In the genomic region with DNA sequence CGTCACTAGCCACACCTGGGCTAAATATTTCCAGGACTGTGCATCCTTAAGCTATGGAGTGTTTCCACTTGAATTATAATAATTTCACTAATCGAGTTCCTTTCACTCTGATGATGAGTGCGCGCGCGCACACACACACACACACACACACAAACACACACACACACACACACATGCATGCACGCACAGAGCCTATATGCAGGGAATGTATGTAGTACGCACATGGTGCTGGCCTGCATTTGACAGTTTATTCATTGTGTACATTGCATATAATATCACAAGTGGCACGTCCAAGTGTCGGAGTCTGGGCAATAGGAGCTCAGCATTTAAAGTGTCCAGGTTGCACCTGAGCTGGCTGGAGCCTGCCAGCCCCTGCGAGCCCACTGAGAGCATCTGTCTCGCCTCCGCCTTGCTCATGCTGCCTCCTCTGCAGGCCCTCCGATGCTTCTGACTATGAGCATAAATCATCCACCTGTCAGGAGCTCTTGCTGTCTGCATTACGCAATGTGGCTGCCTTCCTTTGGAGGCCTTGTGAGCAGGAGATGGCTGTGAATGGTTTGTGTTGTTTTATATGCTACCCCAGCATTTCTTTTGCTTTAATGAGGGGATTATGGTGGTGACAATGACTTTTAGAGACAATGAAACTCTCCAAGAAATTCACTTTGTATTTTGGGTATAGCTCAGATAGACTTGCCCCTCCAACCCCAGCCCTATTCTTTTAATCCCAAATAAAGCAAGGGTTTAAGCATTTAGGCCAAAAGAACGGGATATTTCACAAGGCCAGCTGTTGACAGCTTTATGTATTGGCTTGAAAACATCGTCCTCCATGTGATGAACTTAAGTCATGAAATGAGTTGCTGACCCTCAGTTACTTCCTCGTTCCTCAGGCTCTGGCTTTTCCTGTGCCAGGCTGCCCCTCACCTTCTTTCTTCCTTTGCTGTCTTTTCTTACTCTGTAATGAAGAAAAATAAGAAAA, we compare ENCODE assay signal across 14 mouse cellular contexts.
DNase-seq lines count a peak whose midpoint lies in the region; ATAC-seq and TF ChIP-seq lines count a peak whose summit lies in the region.
"Had no signal": no experiment of that assay in that cellular context is flagged by ENCODE, and none has a peak within 500 bp of the region (broad histone marks: within the 10 kb centered on the region; RNA-seq: fewer than 3 reads in every experiment).

No protein-coding gene starts in this region.

- no peak for ATAC-seq in kidney, postnatal 0 days (replicated peaks; ENCODE audit: low FRiP score, low read depth)
- ATAC-seq: forebrain, embryonic 13.5 days had no signal

- no peaks in the 10 kb centered on the region for H3K9me3 ChIP-seq in kidney, postnatal 0 days (replicated peaks; ENCODE audit: low read length)
- H3K9me3 ChIP-seq: forebrain, embryonic 13.5 days; neural tube, embryonic 12.5 days had no signal

- no peak overlapping the region for H3K9ac ChIP-seq in kidney, postnatal 0 days (ENCODE audit: low read depth, low read length)
- H3K9ac ChIP-seq: forebrain, embryonic 13.5 days; neural tube, embryonic 12.5 days had no signal

- H3K27ac ChIP-seq in kidney, postnatal 0 days = no peak overlapping the region
- H3K27ac ChIP-seq: forebrain, embryonic 13.5 days; neural tube, embryonic 12.5 days had no signal

- DNase-seq in kidney, postnatal 0 days (ENCODE audit: low spot score) = peak; percentile 10
- no peak for DNase-seq in kidney, postnatal 25 days
- peak; percentile 23 for DNase-seq in urinary bladder, postnatal 14 days (ENCODE audit: low spot score)
- no peak for DNase-seq in urinary bladder, adult 18-20 months (ENCODE audit: low spot score in 2 of 2)
- DNase-seq in embryo, embryonic 10.5 days (ENCODE audit: low spot score) = peak; percentile 46
- no peak for DNase-seq in layer of hippocampus, adult 9-10 months (ENCODE audit: low spot score)
- DNase-seq in spleen, adult 18-20 months = no peak
- DNase-seq in gastrocnemius, postnatal 14 days = no peak
- DNase-seq: heart, postnatal 4 days; lung, postnatal 4 days; right cerebral cortex, postnatal 14 days had no signal

- intact Hi-C loops in gastrocnemius, postnatal 14 days (cut with DNase I; ENCODE audit: low total_unique reads) = no loop called here

- no peak for TF ChIP-seq CTCF in kidney, postnatal 0 days (IDR thresholded peaks at IDR 0.05; ENCODE audit: low read depth)

- no peaks in the 10 kb centered on the region for H3K27me3 ChIP-seq in kidney, postnatal 0 days (ENCODE audit: insufficient read depth, low read length)
- H3K27me3 ChIP-seq: CH12.LX; forebrain, embryonic 13.5 days; neural tube, embryonic 12.5 days had no signal

- no peak overlapping the region for H3K4me2 ChIP-seq in kidney, postnatal 0 days (ENCODE audit: low read length)
- H3K4me2 ChIP-seq: forebrain, embryonic 13.5 days; neural tube, embryonic 12.5 days had no signal

- WGBS in kidney, postnatal 0 days = 72% methylated on average over 18 of the region's 18 CpGs

- H3K4me1 ChIP-seq in kidney, postnatal 0 days (replicated peaks; ENCODE audit: insufficient read depth, low read length) = no peaks in the 10 kb centered on the region

- no peak overlapping the region for H3K4me3 ChIP-seq in kidney, postnatal 0 days (replicated peaks; ENCODE audit: low read depth, low read length)
- H3K4me3 ChIP-seq: forebrain, embryonic 13.5 days; neural tube, embryonic 12.5 days had no signal

- no peaks in the 10 kb centered on the region for H3K36me3 ChIP-seq in kidney, postnatal 0 days (ENCODE audit: insufficient read depth, low read length)
- H3K36me3 ChIP-seq: neural tube, embryonic 12.5 days had no signal

Comparison
In these comparisons a context has a peak if more than half of its experiments do, and no peak if none do; other contexts are left out.
1. DNase-seq: peak in kidney, postnatal 0 days (single experiment), urinary bladder, postnatal 14 days (single experiment) and embryo, embryonic 10.5 days (single experiment); none in kidney, postnatal 25 days (0 of 2), urinary bladder, adult 18-20 months (0 of 2), layer of hippocampus, adult 9-10 months (single experiment), spleen, adult 18-20 months (0 of 2) and gastrocnemius, postnatal 14 days (single experiment).